Mouse (Mus musculus): ENCODE data around the gene Glipr1l2. TPM values are rescaled to one million over a fixed set of nuclear protein-coding genes. Genes with fewer than 3 reads are reported as not detected.

Glipr1l2 gene
- not detected in 2 replicates for polyA plus RNA-seq (2012)

DNA sequence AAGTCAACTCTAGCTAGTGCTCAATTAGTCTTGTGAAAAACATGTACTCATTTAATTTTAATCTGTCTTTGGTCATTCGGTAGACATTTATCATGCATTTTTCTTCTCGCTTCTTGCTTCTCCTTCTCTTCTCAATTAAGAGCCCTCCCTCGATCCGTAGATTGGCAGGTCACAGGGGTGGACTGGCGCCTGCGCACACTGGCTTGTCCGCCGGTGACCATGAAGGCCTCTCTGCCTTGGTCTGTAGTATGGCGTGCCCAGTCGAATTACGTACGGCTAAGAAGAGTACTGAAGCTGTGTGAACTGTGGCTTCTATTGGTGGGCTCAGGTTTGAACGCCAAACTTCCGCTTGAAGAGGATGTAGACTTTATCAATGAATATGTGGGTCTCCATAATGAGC, at the start of gene Glipr1l2:
Glipr1l2 (plus strand) TSS at position 198 of the 400 bp plus-strand sequence.

DNA sequence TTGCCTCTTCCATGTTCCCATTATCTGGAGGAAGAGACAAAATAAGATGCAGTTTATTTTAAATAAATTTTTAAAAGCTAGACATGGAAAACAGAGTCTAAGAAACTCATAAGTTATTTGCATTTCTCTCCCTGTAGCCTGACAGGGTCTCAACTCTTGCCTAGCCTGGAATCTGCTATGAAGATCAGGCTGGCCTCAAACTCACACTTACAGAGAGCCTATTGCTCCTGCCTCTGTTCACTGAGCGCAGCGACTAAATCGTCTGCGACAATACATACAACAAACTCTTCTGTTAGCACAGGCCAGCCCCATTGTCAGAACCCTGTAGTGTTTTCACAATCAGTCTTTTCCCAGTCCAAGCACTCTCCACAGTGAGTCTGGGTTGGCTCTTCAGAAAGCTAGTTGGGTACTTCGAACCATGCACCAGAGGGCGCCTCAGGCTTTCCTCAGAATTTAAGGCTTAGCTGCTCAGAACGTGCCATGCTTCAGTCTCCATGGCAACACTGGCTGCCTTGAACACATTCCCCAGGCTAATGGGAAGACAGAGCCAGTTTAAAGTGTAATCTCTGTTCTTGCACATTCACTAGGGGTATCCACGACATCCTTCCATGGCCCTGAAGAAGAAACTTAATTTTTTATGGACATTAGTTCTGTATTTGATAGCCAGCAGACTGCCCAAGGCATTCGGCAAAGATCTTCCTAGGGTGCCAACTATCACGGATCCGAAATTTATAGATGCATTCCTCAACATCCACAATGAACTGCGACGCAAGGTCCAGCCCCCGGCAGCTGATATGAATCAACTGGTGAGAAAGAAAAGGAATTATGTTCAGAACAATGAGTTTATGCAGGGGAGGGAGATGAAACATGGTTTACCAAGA, 23.2 kb upstream of the Glipr1l2 start, which contains the start of gene Glipr1l1:
Glipr1l1 (plus strand) TSS at position 488 of the 881 bp plus-strand sequence.

Other genes with a start within 250 kb of the Glipr1l2 start
- gene Krr1, start 110.7 kb upstream of the Glipr1l2 start, polyA plus RNA-seq (2012), result 3.4 and 3.6 TPM in 2 replicates
- 14.0 and 22.1 TPM in 2 replicates for gene Glipr1, start 80.7 kb upstream of the Glipr1l2 start, polyA plus RNA-seq (2012)
- gene Glipr1l1, start 23.2 kb upstream of the Glipr1l2 start, polyA plus RNA-seq (2012), result not detected in 2 replicates
- not detected in 2 replicates for gene Glipr1l3, start 77.0 kb downstream of the Glipr1l2 start, polyA plus RNA-seq (2012)
- gene Caps2, start 80.3 kb downstream of the Glipr1l2 start, polyA plus RNA-seq (2012), result not detected in 2 replicates
- gene Kcnc2, start 187.8 kb downstream of the Glipr1l2 start, polyA plus RNA-seq (2012), result 0.02 TPM in 1 of 2 replicates, not detected in the other